Mouse (Mus musculus): ENCODE measurements at regions not wholly inside any gene's neighbourhood (a gene's known extent, or its start where the extent isn't known, plus 50 kb on each side); places are given as distances from the start of the nearest gene placed in this dataset.

GRCm38 (mm10) chr12:21476516-21476915, 59.1 kb upstream of the Ywhaq start:
- Histone ChIP-seq H3K4me1 (ENCODE audit: control insufficient read depth, insufficient read depth, low read length) (peaks cover 1% of the 10 kb centered on the region), H3K4me3 (ENCODE audit: low read depth, low read length) (no peak overlapping the region), H3K9me3 (replicated peaks; ENCODE audit: control insufficient read depth, insufficient read depth, low read length, poor library complexity, severe bottlenecking) (no peaks in the 10 kb centered on the region), H3K27ac (ENCODE audit: insufficient read depth, low read length) (no peak overlapping the region), H3K36me3 (ENCODE audit: control insufficient read depth, insufficient read depth, low read length, poor library complexity, severe bottlenecking) (no peaks in the 10 kb centered on the region), H3K9ac (ENCODE audit: low read depth, poor library complexity, severe bottlenecking) (no peak overlapping the region), H3K27me3 (ENCODE audit: control insufficient read depth, insufficient read depth, low read length, poor library complexity, severe bottlenecking) (no peaks in the 10 kb centered on the region)
- TF ChIP-seq CTCF (IDR thresholded peaks at IDR 0.05; ENCODE audit: low read depth, low read length) (no peak), EP300 (IDR thresholded peaks at IDR 0.05; ENCODE audit: insufficient read depth, low read depth, low read length) (no peak), POLR2A (IDR thresholded peaks at IDR 0.05; ENCODE audit: insufficient read depth, low read length) (no peak)

- Histone ChIP-seq H3K4me3 (ENCODE audit: low read depth, low read length) (no peak overlapping the region), H3K36me3 (ENCODE audit: control insufficient read depth, insufficient read depth, low read length, poor library complexity, severe bottlenecking) (no peaks in the 10 kb centered on the region), H3K4me1 (ENCODE audit: control insufficient read depth, insufficient read depth, low read length) (peaks cover 1% of the 10 kb centered on the region), H3K27ac (ENCODE audit: insufficient read depth, low read length) (no peak overlapping the region), H3K9ac (ENCODE audit: low read depth, poor library complexity, severe bottlenecking) (no peak overlapping the region), H3K27me3 (ENCODE audit: control insufficient read depth, insufficient read depth, low read length, poor library complexity, severe bottlenecking) (no peaks in the 10 kb centered on the region), H3K9me3 (replicated peaks; ENCODE audit: control insufficient read depth, insufficient read depth, low read length, poor library complexity, severe bottlenecking) (no peaks in the 10 kb centered on the region)
- TF ChIP-seq EP300 (IDR thresholded peaks at IDR 0.05; ENCODE audit: insufficient read depth, low read depth, low read length) (no peak), POLR2A (IDR thresholded peaks at IDR 0.05; ENCODE audit: insufficient read depth, low read length) (no peak), CTCF (IDR thresholded peaks at IDR 0.05; ENCODE audit: low read depth, low read length) (no peak)
These were observed 55.7 kb upstream of the Ywhaq start for GRCm38 (mm10) chr12:21472951-21473710.

GRCm38 (mm10) chr12:21472487-21472886, 55.0 kb upstream of the Ywhaq start:
- Histone ChIP-seq H3K36me3 (ENCODE audit: control insufficient read depth, insufficient read depth, low read length, poor library complexity, severe bottlenecking) (no peaks in the 10 kb centered on the region), H3K4me3 (ENCODE audit: low read depth, low read length) (no peak overlapping the region), H3K9ac (ENCODE audit: low read depth, poor library complexity, severe bottlenecking) (no peak overlapping the region), H3K27ac (ENCODE audit: insufficient read depth, low read length) (no peak overlapping the region), H3K9me3 (replicated peaks; ENCODE audit: control insufficient read depth, insufficient read depth, low read length, poor library complexity, severe bottlenecking) (no peaks in the 10 kb centered on the region), H3K27me3 (ENCODE audit: control insufficient read depth, insufficient read depth, low read length, poor library complexity, severe bottlenecking) (no peaks in the 10 kb centered on the region), H3K4me1 (ENCODE audit: control insufficient read depth, insufficient read depth, low read length) (peaks cover 1% of the 10 kb centered on the region)
- no peak for TF ChIP-seq EP300 (IDR thresholded peaks at IDR 0.05; ENCODE audit: insufficient read depth, low read depth, low read length)
- no peak for TF ChIP-seq CTCF (IDR thresholded peaks at IDR 0.05; ENCODE audit: low read depth, low read length)
- TF ChIP-seq POLR2A (IDR thresholded peaks at IDR 0.05; ENCODE audit: insufficient read depth, low read length): no peak

GRCm38 (mm10) chr12:21471986-21472385, 54.5 kb upstream of the Ywhaq start:
- Histone ChIP-seq H3K9me3 (replicated peaks; ENCODE audit: control insufficient read depth, insufficient read depth, low read length, poor library complexity, severe bottlenecking) (no peaks in the 10 kb centered on the region), H3K4me3 (ENCODE audit: low read depth, low read length) (no peak overlapping the region), H3K27me3 (ENCODE audit: control insufficient read depth, insufficient read depth, low read length, poor library complexity, severe bottlenecking) (no peaks in the 10 kb centered on the region), H3K9ac (ENCODE audit: low read depth, poor library complexity, severe bottlenecking) (no peak overlapping the region), H3K4me1 (ENCODE audit: control insufficient read depth, insufficient read depth, low read length) (peaks cover 1% of the 10 kb centered on the region), H3K36me3 (ENCODE audit: control insufficient read depth, insufficient read depth, low read length, poor library complexity, severe bottlenecking) (no peaks in the 10 kb centered on the region), H3K27ac (ENCODE audit: insufficient read depth, low read length) (no peak overlapping the region; the same call in 1 of the 2 replicates)
- no peak for TF ChIP-seq EP300 (IDR thresholded peaks at IDR 0.05; ENCODE audit: insufficient read depth, low read depth, low read length)
- TF ChIP-seq CTCF (IDR thresholded peaks at IDR 0.05; ENCODE audit: low read depth, low read length): no peak
- no peak for TF ChIP-seq POLR2A (IDR thresholded peaks at IDR 0.05; ENCODE audit: insufficient read depth, low read length)

GRCm38 (mm10) chr12:21470286-21470685, 52.8 kb upstream of the Ywhaq start:
- TF ChIP-seq CTCF (IDR thresholded peaks at IDR 0.05; ENCODE audit: low read depth, low read length): no peak
- TF ChIP-seq EP300 (IDR thresholded peaks at IDR 0.05; ENCODE audit: insufficient read depth, low read depth, low read length): no peak
- TF ChIP-seq POLR2A (IDR thresholded peaks at IDR 0.05; ENCODE audit: insufficient read depth, low read length): no peak
- Histone ChIP-seq H3K27ac (ENCODE audit: insufficient read depth, low read length) (no peak overlapping the region), H3K9me3 (replicated peaks; ENCODE audit: control insufficient read depth, insufficient read depth, low read length, poor library complexity, severe bottlenecking) (no peaks in the 10 kb centered on the region), H3K4me3 (ENCODE audit: low read depth, low read length) (no peak overlapping the region), H3K27me3 (ENCODE audit: control insufficient read depth, insufficient read depth, low read length, poor library complexity, severe bottlenecking) (no peaks in the 10 kb centered on the region), H3K4me1 (ENCODE audit: control insufficient read depth, insufficient read depth, low read length) (peaks cover 1% of the 10 kb centered on the region), H3K36me3 (ENCODE audit: control insufficient read depth, insufficient read depth, low read length, poor library complexity, severe bottlenecking) (no peaks in the 10 kb centered on the region), H3K9ac (ENCODE audit: low read depth, poor library complexity, severe bottlenecking) (no peak overlapping the region)

Data from ES-Bruce4 (cell line).